Mouse (Mus musculus) liver, adult 2 months (tissue): ENCODE results near the gene Camkk1.

Source experiments
- CTCF ChIP-seq: fragments of 200-500 bp; IDR thresholded peaks from 2 replicates; pipeline ENCODE4 v1.5.1; 2011; ENCODE audit warnings: low read depth, low read length, control low read depth
- POLR2A ChIP-seq: fragments of 200-500 bp; IDR thresholded peaks from 2 replicates; pipeline ENCODE4 v1.6.1; 2011; ENCODE audit warnings: low read length, control low read depth; ENCODE audit not compliant: insufficient read depth; ENCODE audit errors: extremely low read depth

GRCm38 (mm10) chr11:73059630-73060029 lies 40.8 kb downstream of the Camkk1 start:
- no peak for TF ChIP-seq POLR2A
- no peak for TF ChIP-seq CTCF
